Mouse (Mus musculus): ENCODE measurements around the gene Rad17.
A peak's percentile ranks its signal among the peaks of the same experiment; 100 is the strongest.

DNA sequence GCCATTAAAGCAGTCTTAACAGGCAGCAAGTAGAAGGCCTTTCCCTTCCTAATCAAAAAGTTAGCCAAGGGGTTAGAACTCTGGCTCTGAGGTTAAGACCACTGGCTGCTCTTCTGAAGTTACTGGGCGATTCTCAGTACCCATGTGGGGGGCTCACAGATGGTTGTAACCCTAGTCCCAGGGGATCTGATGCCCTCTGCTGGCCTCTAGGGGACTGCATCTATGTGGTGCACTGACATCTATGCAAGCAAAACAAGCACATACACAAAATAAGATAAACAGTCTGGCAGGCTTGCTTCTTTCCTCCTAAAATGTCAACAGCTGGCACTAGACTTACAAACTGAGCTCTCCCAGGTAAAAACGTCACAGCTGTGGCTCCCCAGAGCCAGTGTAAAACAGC is 37.9 kb downstream of the Rad17 start:
- TF ChIP-seq CTCF (IDR thresholded peaks at IDR 0.05; ENCODE audit: low read depth, low read length) (peak; percentile 53), POLR2A (IDR thresholded peaks at IDR 0.05; ENCODE audit: extremely low read depth, insufficient read depth, low read length) (no peak)
